Mouse (Mus musculus): ENCODE data around the gene Nck2.

- no peak for TF ChIP-seq CTCF (IDR thresholded peaks at IDR 0.05)
- no peak for TF ChIP-seq EP300 (IDR thresholded peaks at IDR 0.05; ENCODE audit: insufficient read depth, low read depth, low read length)
These were observed 19.7 kb downstream of the Nck2 start for GRCm38 (mm10) chr1:43463941-43464682.

All from heart, adult 2 months (tissue).